Mouse (Mus musculus): Measurements from ENCODE around the gene Skida1. TPM values are rescaled to one million over a fixed set of nuclear protein-coding genes. Genes with fewer than 3 reads are reported as not detected.

Gene Skida1
- polyA plus RNA-seq, 1 experiment from 2014 or later = 3.0 TPM

DNA sequence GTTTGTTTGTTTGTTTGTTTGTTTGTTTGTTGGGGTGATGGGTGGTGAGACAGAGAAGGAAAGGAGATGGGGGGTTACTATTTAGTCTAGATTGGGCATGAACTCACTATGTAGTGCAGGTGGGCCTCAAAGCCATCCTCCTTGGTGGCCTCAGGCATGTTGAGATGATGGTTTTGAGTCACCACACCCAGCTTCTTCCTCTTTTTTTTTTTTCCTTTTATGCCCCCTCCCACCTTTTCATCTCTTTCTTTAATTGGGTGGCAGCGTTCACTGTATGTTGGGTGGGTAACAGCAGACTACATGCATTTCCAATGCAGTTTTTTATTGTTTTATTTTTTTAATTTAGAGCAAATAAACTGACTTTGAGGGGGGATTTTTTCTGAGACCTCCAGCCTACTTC lies 32.2 kb downstream of the Skida1 start:
- Histone ChIP-seq H3K36me3 (ENCODE audit: insufficient read depth, low read length) (no peaks in the 10 kb centered on the region), H3K9me3 (ENCODE audit: low read length) (no peaks in the 10 kb centered on the region), H3K9ac (replicated peaks; ENCODE audit: low read depth) (no peak overlapping the region), H3K27me3 (replicated peaks; ENCODE audit: insufficient read depth, low read length) (no peaks in the 10 kb centered on the region), H3K27ac (ENCODE audit: low read length) (no peak overlapping the region), H3K4me1 (ENCODE audit: insufficient read depth, low read depth, low read length) (no peaks in the 10 kb centered on the region), H3K4me3 (ENCODE audit: low read depth, low read length) (no peak overlapping the region), H3K4me2 (replicated peaks; ENCODE audit: low read depth, low read length) (no peak overlapping the region)
- 75% methylated on average over 1 of the region's 1 CpGs for WGBS
- DNase-seq (ENCODE audit: low spot score) (no peak), ATAC-seq (no peak)
- TF ChIP-seq CTCF (IDR thresholded peaks at IDR 0.05) = no peak
- no peak for TF ChIP-seq EP300 (IDR thresholded peaks at IDR 0.05)

DNA sequence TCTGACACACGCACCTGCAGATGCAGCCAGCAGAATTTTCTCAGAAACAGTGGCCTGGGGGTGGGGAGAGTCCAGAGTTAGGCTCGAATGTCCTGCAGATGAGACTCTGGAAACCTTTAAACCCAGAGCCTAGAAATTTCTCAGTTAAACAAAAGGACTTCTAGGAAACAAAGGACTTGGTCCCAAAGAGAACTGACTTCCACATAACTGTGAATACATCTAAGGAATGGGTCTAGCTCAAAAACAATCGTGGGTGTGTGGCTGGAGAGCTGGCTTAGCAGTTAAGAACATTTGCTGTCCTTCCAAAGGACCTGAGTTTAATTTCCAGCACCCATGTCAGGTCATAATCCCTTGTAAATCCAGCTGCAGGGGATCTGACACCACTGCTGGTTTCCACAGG lies 33.3 kb downstream of the Skida1 start:
- no peaks in the 10 kb centered on the region for H3K4me1 ChIP-seq (ENCODE audit: insufficient read depth, low read depth, low read length)
- no peak overlapping the region for H3K4me3 ChIP-seq (ENCODE audit: low read depth, low read length)
- WGBS = 49% methylated on average over 3 of the region's 3 CpGs
- H3K36me3 ChIP-seq (ENCODE audit: insufficient read depth, low read length) = no peaks in the 10 kb centered on the region
- no peak for TF ChIP-seq CTCF (IDR thresholded peaks at IDR 0.05)
- no peak for TF ChIP-seq EP300 (IDR thresholded peaks at IDR 0.05)
- no peaks in the 10 kb centered on the region for H3K9me3 ChIP-seq (ENCODE audit: low read length)
- DNase-seq (ENCODE audit: low spot score) (no peak), ATAC-seq (no peak)
- no peak overlapping the region for H3K27ac ChIP-seq (ENCODE audit: low read length)
- no peak overlapping the region for H3K9ac ChIP-seq (replicated peaks; ENCODE audit: low read depth)
- H3K27me3 ChIP-seq (replicated peaks; ENCODE audit: insufficient read depth, low read length) = no peaks in the 10 kb centered on the region
- no peak overlapping the region for H3K4me2 ChIP-seq (replicated peaks; ENCODE audit: low read depth, low read length)

DNA sequence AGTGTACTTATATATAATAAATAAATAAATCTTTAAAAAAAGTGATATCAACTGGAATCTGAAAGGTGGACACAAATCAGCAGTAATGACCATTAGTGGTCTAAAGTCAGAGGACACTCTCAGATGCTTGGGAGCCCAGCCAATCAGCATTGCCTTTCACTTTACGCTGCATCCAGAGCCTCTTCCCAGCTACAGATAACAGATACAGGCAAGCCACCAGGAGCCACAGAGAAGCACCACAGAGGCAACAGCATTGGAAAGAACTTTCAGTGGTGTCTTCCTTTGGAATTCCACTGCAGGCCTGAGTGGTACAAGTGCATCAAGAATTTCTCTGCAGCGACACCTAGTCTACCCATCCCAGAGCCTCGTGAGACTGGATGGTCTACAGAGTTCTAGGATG lies 36.0 kb downstream of the Skida1 start:
- Histone ChIP-seq H3K4me2 (replicated peaks; ENCODE audit: low read depth, low read length) (no peak overlapping the region), H3K9me3 (ENCODE audit: low read length) (no peaks in the 10 kb centered on the region), H3K36me3 (ENCODE audit: insufficient read depth, low read length) (no peaks in the 10 kb centered on the region), H3K4me3 (ENCODE audit: low read depth, low read length) (no peak overlapping the region), H3K27me3 (replicated peaks; ENCODE audit: insufficient read depth, low read length) (no peaks in the 10 kb centered on the region), H3K27ac (ENCODE audit: low read length) (no peak overlapping the region), H3K9ac (replicated peaks; ENCODE audit: low read depth) (no peak overlapping the region), H3K4me1 (ENCODE audit: insufficient read depth, low read depth, low read length) (no peaks in the 10 kb centered on the region)
- ATAC-seq (no peak), DNase-seq (ENCODE audit: low spot score) (no peak)
- TF ChIP-seq EP300 (IDR thresholded peaks at IDR 0.05) (no peak), CTCF (IDR thresholded peaks at IDR 0.05) (no peak)
- WGBS = 79% methylated on average over 3 of the region's 3 CpGs

DNA sequence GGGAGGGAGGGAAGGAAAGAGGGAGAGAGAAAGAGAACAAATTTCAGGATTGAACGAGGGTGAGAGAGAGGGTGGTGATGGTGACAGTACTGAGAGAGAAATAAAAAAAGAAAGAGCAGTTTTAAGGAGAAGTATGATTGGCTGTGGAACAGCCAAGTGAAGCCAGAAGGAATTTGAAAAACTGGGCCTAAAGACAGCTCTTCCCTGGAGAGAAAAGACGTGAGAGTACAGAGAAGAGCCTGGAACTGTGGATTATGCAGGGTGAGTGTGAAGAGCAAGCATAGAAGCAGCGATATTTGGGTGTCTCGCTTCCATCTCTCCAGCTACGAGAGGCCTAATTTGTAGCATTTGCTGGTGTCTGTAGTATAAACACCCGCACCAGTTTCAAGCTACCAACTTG lies 37.6 kb downstream of the Skida1 start:
- Histone ChIP-seq H3K9me3 (ENCODE audit: low read length) (no peaks in the 10 kb centered on the region), H3K27ac (ENCODE audit: low read length) (no peak overlapping the region), H3K4me1 (ENCODE audit: insufficient read depth, low read depth, low read length) (no peaks in the 10 kb centered on the region), H3K4me3 (ENCODE audit: low read depth, low read length) (no peak overlapping the region), H3K27me3 (replicated peaks; ENCODE audit: insufficient read depth, low read length) (no peaks in the 10 kb centered on the region), H3K36me3 (ENCODE audit: insufficient read depth, low read length) (no peaks in the 10 kb centered on the region), H3K4me2 (replicated peaks; ENCODE audit: low read depth, low read length) (no peak overlapping the region), H3K9ac (replicated peaks; ENCODE audit: low read depth) (no peak overlapping the region)
- 80% methylated on average over 6 of the region's 6 CpGs for WGBS
- no peak for TF ChIP-seq CTCF (IDR thresholded peaks at IDR 0.05)
- no peak for TF ChIP-seq EP300 (IDR thresholded peaks at IDR 0.05)
- ATAC-seq = no peak
- no peak for DNase-seq (ENCODE audit: low spot score)

DNA sequence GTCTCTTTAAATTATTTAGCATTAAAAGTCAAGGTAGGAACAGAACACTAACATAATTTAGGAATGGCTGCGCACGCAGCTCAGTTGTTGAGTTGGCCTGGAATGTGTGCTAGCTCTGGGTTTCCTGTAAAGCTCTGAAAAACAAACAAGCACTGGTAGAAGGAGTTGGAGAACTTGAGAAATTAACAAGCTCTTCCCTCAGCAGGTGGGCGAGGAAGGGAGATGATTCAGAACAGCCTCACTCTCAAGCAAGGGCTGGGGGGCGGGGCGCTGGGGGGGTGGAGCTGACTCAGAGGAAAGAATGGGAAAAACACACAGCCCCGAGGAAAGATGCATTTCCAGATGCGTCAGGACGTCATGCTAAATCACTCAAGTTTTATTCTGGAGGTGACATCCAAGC lies 43.7 kb downstream of the Skida1 start:
- DNase-seq (ENCODE audit: low spot score) (peak; percentile 27), ATAC-seq (no peak)
- Histone ChIP-seq H3K36me3 (ENCODE audit: insufficient read depth, low read length) (no peaks in the 10 kb centered on the region), H3K4me2 (replicated peaks; ENCODE audit: low read depth, low read length) (no peak overlapping the region), H3K27me3 (replicated peaks; ENCODE audit: insufficient read depth, low read length) (no peaks in the 10 kb centered on the region), H3K4me3 (ENCODE audit: low read depth, low read length) (no peak overlapping the region), H3K4me1 (ENCODE audit: insufficient read depth, low read depth, low read length) (no peaks in the 10 kb centered on the region), H3K9ac (replicated peaks; ENCODE audit: low read depth) (no peak overlapping the region), H3K27ac (ENCODE audit: low read length) (no peak overlapping the region), H3K9me3 (ENCODE audit: low read length) (no peaks in the 10 kb centered on the region)
- TF ChIP-seq CTCF (IDR thresholded peaks at IDR 0.05) (no peak), EP300 (IDR thresholded peaks at IDR 0.05) (no peak)
- WGBS = 30% methylated on average over 8 of the region's 8 CpGs

DNA sequence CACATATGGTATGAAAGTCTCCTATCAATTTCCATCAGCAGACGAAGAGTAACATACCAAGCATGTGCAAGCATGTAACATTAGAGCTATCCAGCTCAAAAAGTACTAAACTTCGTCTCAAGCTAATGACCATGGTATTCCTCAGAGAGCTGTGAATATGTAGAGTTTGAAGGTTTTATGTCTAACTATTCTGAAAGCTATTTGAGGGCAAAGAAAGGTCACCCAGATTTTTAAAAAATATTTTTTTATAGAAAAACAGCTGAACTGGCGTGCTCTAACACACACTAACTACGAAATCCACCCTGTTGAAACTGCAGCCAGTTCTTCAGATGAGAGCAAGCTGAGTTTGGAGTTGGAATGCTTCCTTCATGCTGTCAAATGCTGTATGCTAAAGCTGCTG lies 44.6 kb downstream of the Skida1 start:
- Histone ChIP-seq H3K4me3 (ENCODE audit: low read depth, low read length) (no peak overlapping the region), H3K36me3 (ENCODE audit: insufficient read depth, low read length) (no peaks in the 10 kb centered on the region), H3K4me2 (replicated peaks; ENCODE audit: low read depth, low read length) (no peak overlapping the region), H3K9ac (replicated peaks; ENCODE audit: low read depth) (no peak overlapping the region), H3K9me3 (ENCODE audit: low read length) (no peaks in the 10 kb centered on the region), H3K27me3 (replicated peaks; ENCODE audit: insufficient read depth, low read length) (no peaks in the 10 kb centered on the region), H3K4me1 (ENCODE audit: insufficient read depth, low read depth, low read length) (no peaks in the 10 kb centered on the region), H3K27ac (ENCODE audit: low read length) (no peak overlapping the region)
- WGBS = 72% methylated on average over 4 of the region's 4 CpGs
- TF ChIP-seq CTCF (IDR thresholded peaks at IDR 0.05) = no peak
- TF ChIP-seq EP300 (IDR thresholded peaks at IDR 0.05) = no peak
- DNase-seq (ENCODE audit: low spot score) (no peak), ATAC-seq (no peak)

DNA sequence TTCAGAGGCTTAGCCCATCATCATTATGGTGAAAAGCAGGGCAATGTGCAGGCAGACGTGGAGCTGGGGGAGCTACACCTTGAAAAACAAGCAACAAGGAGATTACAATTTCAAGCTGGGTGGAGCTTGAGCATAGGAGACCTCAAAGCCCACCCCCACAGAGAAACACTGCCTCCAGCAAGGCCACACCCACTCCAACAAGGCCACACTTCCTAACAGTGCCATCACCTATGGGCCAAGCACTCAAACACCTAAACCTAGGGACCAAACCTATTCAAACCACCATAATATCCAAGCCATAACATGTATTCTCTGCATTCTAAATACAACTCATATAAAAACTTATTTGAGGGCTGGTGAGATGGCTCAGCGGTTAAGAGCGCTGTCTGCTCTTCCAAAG lies 46.5 kb downstream of the Skida1 start:
- Histone ChIP-seq H3K4me1 (ENCODE audit: insufficient read depth, low read depth, low read length) (no peaks in the 10 kb centered on the region), H3K27me3 (replicated peaks; ENCODE audit: insufficient read depth, low read length) (no peaks in the 10 kb centered on the region), H3K9me3 (ENCODE audit: low read length) (no peaks in the 10 kb centered on the region), H3K27ac (ENCODE audit: low read length) (no peak overlapping the region), H3K9ac (replicated peaks; ENCODE audit: low read depth) (no peak overlapping the region), H3K4me3 (ENCODE audit: low read depth, low read length) (no peak overlapping the region), H3K36me3 (ENCODE audit: insufficient read depth, low read length) (no peaks in the 10 kb centered on the region), H3K4me2 (replicated peaks; ENCODE audit: low read depth, low read length) (no peak overlapping the region)
- 91% methylated on average over 3 of the region's 3 CpGs for WGBS
- no peak for DNase-seq (ENCODE audit: low spot score)
- no peak for TF ChIP-seq EP300 (IDR thresholded peaks at IDR 0.05)
- TF ChIP-seq CTCF (IDR thresholded peaks at IDR 0.05) = no peak
- no peak for ATAC-seq
